Mouse (Mus musculus): Measurements from ENCODE around the gene Sytl3.

DNA sequence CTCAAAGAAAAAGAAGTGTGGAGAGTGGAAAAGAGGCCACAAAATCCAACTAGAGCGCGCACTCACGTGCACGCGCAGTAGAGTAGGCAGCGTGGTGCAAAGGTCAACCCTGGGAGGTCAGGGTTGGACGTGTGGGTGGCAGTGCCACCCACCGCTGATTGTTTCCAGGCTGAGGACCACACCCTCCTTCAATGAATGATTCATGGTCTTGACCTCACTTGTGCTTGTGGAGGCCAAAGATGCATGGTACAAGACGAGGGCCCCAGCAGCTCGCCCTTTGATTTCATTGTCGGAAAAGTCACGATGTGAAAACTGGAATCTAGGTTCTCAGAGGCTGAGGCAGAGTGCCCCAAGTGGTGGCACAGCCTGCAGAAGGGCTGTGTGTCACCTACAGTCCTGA lies 72.7 kb downstream of the Sytl3 start:
- TF ChIP-seq CTCF (IDR thresholded peaks at IDR 0.05; ENCODE audit: borderline replicate concordance, extremely low read depth, insufficient read depth, insufficient read length) (no peak), POLR2A (IDR thresholded peaks at IDR 0.05; ENCODE audit: borderline replicate concordance, extremely low read depth, insufficient read depth, insufficient read length, poor library complexity, severe bottlenecking) (no peak)

Measured in brain, embryonic 14.5 days (tissue).